Mouse (Mus musculus): ENCODE results near the gene Cdh23. TPM values are rescaled to one million over a fixed set of nuclear protein-coding genes. Genes with fewer than 3 reads are reported as not detected.

Gene Cdh23
- polyA plus RNA-seq, 1 experiment from 2014 or later, result 0.44 TPM

- Histone ChIP-seq H3K4me2 (replicated peaks) (no peak overlapping the region), H3K4me1 (replicated peaks) (peaks cover 44% of the 10 kb centered on the region), H3K27ac (peak overlapping the region; percentile 11; the same call in 1 of the 2 replicates), H3K27me3 (replicated peaks) (no peaks in the 10 kb centered on the region), H3K4me3 (replicated peaks) (no peak overlapping the region), H3K36me3 (peaks cover 9% of the 10 kb centered on the region), H3K9me3 (no peaks in the 10 kb centered on the region), H3K9ac (no peak overlapping the region)
- ATAC-seq, result 0 out of 2 replicates have a peak, but pooled peaks have one; percentile 4
- 71% methylated on average over 8 of the region's 8 CpGs for WGBS
These were observed 407.1 kb downstream of the Cdh23 start for GRCm38 (mm10) chr10:60289216-60289615.

- H3K27ac ChIP-seq, result no peak overlapping the region
- no peaks in the 10 kb centered on the region for H3K9me3 ChIP-seq
- no peaks in the 10 kb centered on the region for H3K36me3 ChIP-seq
- H3K4me1 ChIP-seq (replicated peaks), result peaks cover 49% of the 10 kb centered on the region
- no peak overlapping the region for H3K4me3 ChIP-seq (replicated peaks)
- no peak overlapping the region for H3K9ac ChIP-seq
- no peak overlapping the region for H3K4me2 ChIP-seq (replicated peaks)
- WGBS, result 77% methylated on average over 2 of the region's 2 CpGs
- no peaks in the 10 kb centered on the region for H3K27me3 ChIP-seq (replicated peaks)
- ATAC-seq, result no peak
These were observed 408.6 kb downstream of the Cdh23 start for GRCm38 (mm10) chr10:60287726-60288125.

- 90% methylated on average over 4 of the region's 4 CpGs for WGBS
- ATAC-seq, result no peak
- Histone ChIP-seq H3K9me3 (no peaks in the 10 kb centered on the region), H3K4me1 (replicated peaks) (peaks cover 54% of the 10 kb centered on the region), H3K9ac (no peak overlapping the region), H3K27me3 (replicated peaks) (no peaks in the 10 kb centered on the region), H3K27ac (no peak overlapping the region), H3K36me3 (no peaks in the 10 kb centered on the region), H3K4me3 (replicated peaks) (no peak overlapping the region), H3K4me2 (replicated peaks) (no peak overlapping the region)
These were observed 409.1 kb downstream of the Cdh23 start for GRCm38 (mm10) chr10:60287161-60287560.

- WGBS, result 89% methylated on average over 7 of the region's 7 CpGs
- no peak overlapping the region for H3K4me2 ChIP-seq (replicated peaks)
- H3K36me3 ChIP-seq, result no peaks in the 10 kb centered on the region
- peaks cover 56% of the 10 kb centered on the region for H3K4me1 ChIP-seq (replicated peaks)
- H3K9ac ChIP-seq, result no peak overlapping the region
- H3K27ac ChIP-seq, result no peak overlapping the region
- no peaks in the 10 kb centered on the region for H3K9me3 ChIP-seq
- no peaks in the 10 kb centered on the region for H3K27me3 ChIP-seq (replicated peaks)
- H3K4me3 ChIP-seq (replicated peaks), result no peak overlapping the region
- ATAC-seq, result no peak
These were observed 409.7 kb downstream of the Cdh23 start for GRCm38 (mm10) chr10:60286546-60286945.

- no peak for ATAC-seq
- H3K36me3 ChIP-seq, result no peaks in the 10 kb centered on the region
- no peak overlapping the region for H3K27ac ChIP-seq
- WGBS, result 48% methylated on average over 14 of the region's 14 CpGs
- no peaks in the 10 kb centered on the region for H3K9me3 ChIP-seq
- peaks cover 53% of the 10 kb centered on the region for H3K4me1 ChIP-seq (replicated peaks)
- H3K27me3 ChIP-seq (replicated peaks), result no peaks in the 10 kb centered on the region
- H3K9ac ChIP-seq, result no peak overlapping the region
- H3K4me3 ChIP-seq (replicated peaks), result no peak overlapping the region
- H3K4me2 ChIP-seq (replicated peaks), result no peak overlapping the region; the same call in 1 of the 2 replicates
These were observed 410.5 kb downstream of the Cdh23 start for GRCm38 (mm10) chr10:60285676-60286372.

- 0 out of 2 replicates have a peak, but pooled peaks have one; percentile 4 for ATAC-seq
- Histone ChIP-seq H3K36me3 (no peaks in the 10 kb centered on the region), H3K9ac (no peak overlapping the region), H3K4me2 (replicated peaks) (no peak overlapping the region; the same call in 1 of the 2 replicates), H3K9me3 (no peaks in the 10 kb centered on the region), H3K4me1 (replicated peaks) (peaks cover 50% of the 10 kb centered on the region), H3K4me3 (replicated peaks) (no peak overlapping the region), H3K27me3 (replicated peaks) (no peaks in the 10 kb centered on the region), H3K27ac (no peak overlapping the region)
- WGBS, result 59% methylated on average over 8 of the region's 8 CpGs
These were observed 411.1 kb downstream of the Cdh23 start for GRCm38 (mm10) chr10:60285183-60285582.

- H3K9ac ChIP-seq, result no peak overlapping the region
- H3K27ac ChIP-seq, result peak overlapping the region; percentile 23; the same call in 1 of the 2 replicates
- peaks cover 50% of the 10 kb centered on the region for H3K4me1 ChIP-seq (replicated peaks)
- 0 out of 2 replicates have a peak, but pooled peaks have one; percentile 5 for ATAC-seq
- no peaks in the 10 kb centered on the region for H3K27me3 ChIP-seq (replicated peaks)
- WGBS, result 39% methylated on average over 8 of the region's 8 CpGs
- H3K36me3 ChIP-seq, result no peaks in the 10 kb centered on the region
- no peak overlapping the region for H3K4me3 ChIP-seq (replicated peaks)
- no peak overlapping the region; the same call in 1 of the 2 replicates for H3K4me2 ChIP-seq (replicated peaks)
- H3K9me3 ChIP-seq, result no peaks in the 10 kb centered on the region
These were observed 411.6 kb downstream of the Cdh23 start for GRCm38 (mm10) chr10:60284676-60285111.

- no peaks in the 10 kb centered on the region for H3K36me3 ChIP-seq
- 82% methylated on average over 6 of the region's 6 CpGs for WGBS
- H3K27ac ChIP-seq, result peak overlapping the region; percentile 23; the same call in 1 of the 2 replicates
- ATAC-seq, result no peak
- no peaks in the 10 kb centered on the region for H3K27me3 ChIP-seq (replicated peaks)
- H3K4me2 ChIP-seq (replicated peaks), result no peak overlapping the region
- H3K9ac ChIP-seq, result no peak overlapping the region
- peaks cover 52% of the 10 kb centered on the region for H3K4me1 ChIP-seq (replicated peaks)
- H3K9me3 ChIP-seq, result no peaks in the 10 kb centered on the region
- no peak overlapping the region for H3K4me3 ChIP-seq (replicated peaks)
These were observed 412.0 kb downstream of the Cdh23 start for GRCm38 (mm10) chr10:60284248-60284647.

GRCm38 (mm10) chr10:60282116-60283014 is 413.9 kb downstream of the Cdh23 start:
- no peak overlapping the region for H3K4me3 ChIP-seq (replicated peaks)
- H3K27ac ChIP-seq, result no peak overlapping the region
- H3K9ac ChIP-seq, result no peak overlapping the region
- H3K9me3 ChIP-seq, result no peaks in the 10 kb centered on the region
- no peaks in the 10 kb centered on the region for H3K36me3 ChIP-seq
- ATAC-seq, result no peak
- H3K4me2 ChIP-seq (replicated peaks), result no peak overlapping the region
- H3K4me1 ChIP-seq (replicated peaks), result peaks cover 52% of the 10 kb centered on the region
- 80% methylated on average over 10 of the region's 10 CpGs for WGBS
- H3K27me3 ChIP-seq (replicated peaks), result no peaks in the 10 kb centered on the region

GRCm38 (mm10) chr10:60281571-60282050 is 414.7 kb downstream of the Cdh23 start:
- H3K27ac ChIP-seq, result no peak overlapping the region
- no peaks in the 10 kb centered on the region for H3K27me3 ChIP-seq (replicated peaks)
- H3K9ac ChIP-seq, result no peak overlapping the region
- H3K9me3 ChIP-seq, result no peaks in the 10 kb centered on the region
- peaks cover 52% of the 10 kb centered on the region for H3K4me1 ChIP-seq (replicated peaks)
- no peak for ATAC-seq
- no peak overlapping the region for H3K4me3 ChIP-seq (replicated peaks)
- H3K36me3 ChIP-seq, result no peaks in the 10 kb centered on the region
- no peak overlapping the region for H3K4me2 ChIP-seq (replicated peaks)
- WGBS, result 84% methylated on average over 9 of the region's 9 CpGs

GRCm38 (mm10) chr10:60280353-60280752 is 415.9 kb downstream of the Cdh23 start:
- no peaks in the 10 kb centered on the region for H3K27me3 ChIP-seq (replicated peaks)
- H3K36me3 ChIP-seq, result no peaks in the 10 kb centered on the region
- no peak overlapping the region for H3K4me3 ChIP-seq (replicated peaks)
- H3K9ac ChIP-seq, result 0 out of 2 replicates have a peak overlapping the region, but pooled peaks have one; percentile 1
- WGBS, result 87% methylated on average over 6 of the region's 6 CpGs
- peaks cover 43% of the 10 kb centered on the region for H3K4me1 ChIP-seq (replicated peaks)
- H3K9me3 ChIP-seq, result no peaks in the 10 kb centered on the region
- H3K27ac ChIP-seq, result no peak overlapping the region
- peak overlapping the region; percentile 72; the same call in 1 of the 2 replicates for H3K4me2 ChIP-seq (replicated peaks)
- no peak for ATAC-seq

- Histone ChIP-seq H3K36me3 (no peaks in the 10 kb centered on the region), H3K4me1 (replicated peaks) (peaks cover 39% of the 10 kb centered on the region), H3K27me3 (replicated peaks) (no peaks in the 10 kb centered on the region), H3K27ac (no peak overlapping the region), H3K9ac (0 out of 2 replicates have a peak overlapping the region, but pooled peaks have one; percentile 1), H3K9me3 (no peaks in the 10 kb centered on the region), H3K4me3 (replicated peaks) (no peak overlapping the region), H3K4me2 (replicated peaks) (peak overlapping the region; percentile 72; the same call in 1 of the 2 replicates)
- WGBS, result 85% methylated on average over 9 of the region's 9 CpGs
- no peak for ATAC-seq
These were observed 416.4 kb downstream of the Cdh23 start for GRCm38 (mm10) chr10:60279941-60280301.

Measured in intestine, embryonic 15.5 days (tissue).